Mouse (Mus musculus): ENCODE measurements around the gene Commd2.

Gene Commd2

DNA sequence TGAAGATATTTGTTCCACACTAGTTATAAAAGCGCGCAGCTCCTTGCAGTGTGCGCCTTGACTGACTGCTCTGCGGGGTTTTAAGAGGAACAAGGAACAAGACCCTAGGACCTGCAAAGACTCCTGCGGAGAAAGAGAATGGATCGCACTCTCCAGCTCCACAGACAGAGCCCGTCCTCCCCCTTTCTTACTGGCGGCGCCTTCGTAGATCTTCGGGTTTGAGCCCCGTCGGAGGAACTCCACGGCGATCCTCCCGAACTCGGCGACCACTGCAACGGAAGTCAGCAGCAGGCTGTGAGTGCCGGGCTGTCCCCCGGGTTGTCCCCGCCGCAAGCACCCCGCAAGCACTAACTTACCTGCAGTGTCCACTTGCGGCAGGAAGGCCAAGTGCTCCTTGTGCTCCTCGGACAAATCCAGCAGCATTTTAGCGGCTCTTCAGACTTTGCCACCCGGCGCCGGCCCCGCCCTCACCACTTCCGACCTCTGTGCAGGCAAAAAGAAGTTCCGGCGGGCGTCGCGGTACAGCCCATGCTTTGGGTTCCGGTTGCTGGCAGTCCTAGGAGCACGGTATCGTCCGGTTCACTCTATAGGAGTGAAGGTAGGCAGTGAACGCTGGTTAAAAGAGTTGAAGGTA lies at the start of gene Commd2:
TSS of gene Commd2 (minus strand) at position 485 of the 634 bp plus-strand sequence.
- peak; percentile 92 to 94 for DNase-seq

DNA sequence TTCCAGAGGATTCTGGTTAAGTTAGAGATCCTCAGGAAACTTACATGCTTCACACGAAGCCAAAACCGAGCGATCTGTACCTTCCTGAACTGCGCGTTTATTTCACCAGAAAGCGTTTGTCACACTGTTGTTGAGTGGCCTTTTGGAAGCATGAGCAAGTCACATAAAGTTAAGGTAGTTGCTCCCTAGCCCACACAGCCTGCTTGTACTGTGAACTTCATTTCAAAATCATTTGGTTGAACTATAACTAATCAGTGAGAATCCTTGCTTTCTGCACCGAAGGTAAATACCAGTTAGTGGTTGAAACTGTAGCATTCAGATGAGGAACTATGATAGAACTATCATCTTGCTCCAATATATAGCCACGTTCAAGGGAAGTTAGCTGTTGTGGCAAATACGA lies 45.3 kb upstream of the Commd2 start:
- DNase-seq, result no peak

DNA sequence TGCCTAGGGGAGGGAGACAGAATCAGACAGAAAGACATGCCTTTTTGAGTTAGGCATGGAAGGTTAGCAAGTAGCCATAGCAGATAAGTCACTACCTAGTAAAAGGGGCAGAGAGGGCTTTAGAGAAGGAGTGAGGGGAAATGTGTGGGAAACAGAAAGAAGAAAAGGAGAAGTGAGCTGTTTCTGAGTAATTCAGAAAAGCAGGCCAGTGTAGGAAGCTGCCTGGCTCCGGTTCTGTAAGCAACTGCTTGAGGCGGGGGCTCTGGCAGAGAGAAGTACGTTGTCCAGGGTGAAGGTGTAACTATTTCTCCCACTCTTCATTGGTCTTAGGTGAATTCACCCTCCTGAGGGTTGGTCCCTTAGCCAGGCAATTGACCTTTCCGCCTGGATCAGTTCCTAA lies 44.7 kb upstream of the Commd2 start:
- no peak for DNase-seq

DNA sequence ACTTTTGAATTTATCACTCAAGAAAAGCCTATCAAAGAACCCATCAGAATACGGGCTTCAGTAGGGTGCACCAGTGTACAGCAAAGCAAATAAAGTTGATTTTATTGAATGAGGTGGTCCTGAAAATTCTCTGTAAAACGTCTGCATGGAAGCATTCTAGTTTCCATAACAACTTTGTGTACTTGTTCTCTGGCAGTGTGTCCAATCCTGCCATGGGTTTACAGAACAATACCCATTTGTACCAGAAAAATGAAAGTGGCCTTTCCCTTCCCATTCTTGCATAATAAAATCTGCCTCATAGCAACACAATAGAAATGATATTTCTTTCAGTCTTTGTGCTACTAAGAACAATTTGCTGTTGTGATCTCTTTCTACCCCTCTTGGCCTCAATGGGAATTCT lies 41.2 kb upstream of the Commd2 start, which contains the start of gene Ankub1:
TSS of gene Ankub1 (minus strand) at position 81 of the 400 bp plus-strand sequence.
- no peak for DNase-seq

DNA sequence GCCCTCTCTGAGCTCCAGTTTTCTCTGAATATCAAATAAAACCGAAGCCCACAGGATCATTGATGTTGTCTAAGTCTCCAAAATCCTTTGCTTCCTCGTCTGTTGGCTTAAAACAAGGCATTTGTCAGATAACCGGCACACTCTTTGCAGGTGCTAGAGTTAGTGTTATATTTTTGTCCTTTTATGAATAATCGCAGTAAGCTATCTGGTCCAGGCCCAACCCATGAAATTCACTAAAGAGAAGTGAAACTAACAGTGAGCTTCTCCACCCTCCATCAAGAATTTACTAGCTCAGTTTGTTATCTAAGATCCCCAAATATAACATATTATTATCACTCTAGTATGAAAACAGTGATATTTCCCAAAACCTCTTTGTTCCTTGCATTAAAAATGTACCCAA lies 40.3 kb upstream of the Commd2 start:
- no peak for DNase-seq

DNA sequence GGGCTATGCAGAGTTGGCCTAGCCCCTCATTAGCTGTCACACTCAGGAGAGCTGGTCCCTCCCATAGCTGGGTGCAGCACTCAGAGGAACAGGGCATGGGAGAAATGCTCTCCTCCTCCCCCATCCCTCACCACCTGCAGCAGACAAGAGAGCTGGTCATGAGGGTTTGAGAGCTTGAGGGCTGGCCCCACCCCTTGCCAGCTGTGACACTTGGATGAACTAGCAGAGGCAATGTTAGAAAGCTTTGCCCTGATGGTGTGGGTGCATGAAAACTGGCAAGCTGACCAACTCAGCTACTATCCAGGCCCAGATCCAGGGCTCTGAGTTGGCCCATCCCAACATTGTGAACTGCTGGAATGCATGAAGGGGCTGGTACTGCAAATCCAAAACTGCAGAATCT lies 26.3 kb upstream of the Commd2 start:
- DNase-seq, result no peak

DNA sequence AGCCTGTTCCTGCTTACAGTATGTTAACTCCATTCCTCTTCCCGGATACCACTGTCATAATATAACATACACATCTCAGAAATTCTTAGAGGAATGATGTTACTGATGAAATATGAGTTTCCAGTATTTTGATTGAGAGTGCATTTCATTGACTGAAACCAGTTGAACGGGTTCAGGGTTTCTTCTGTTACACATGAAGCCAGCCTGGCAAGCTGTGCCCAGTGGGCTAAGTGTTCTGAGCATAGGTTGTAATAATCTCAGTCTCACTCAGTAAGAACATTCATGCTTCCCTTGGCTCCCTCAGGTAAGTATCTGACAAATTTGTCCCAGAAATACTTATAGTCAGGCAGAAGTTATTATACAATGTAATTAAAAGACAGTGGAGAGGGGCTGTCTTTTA lies 22.6 kb upstream of the Commd2 start:
- DNase-seq, result no peak

DNA sequence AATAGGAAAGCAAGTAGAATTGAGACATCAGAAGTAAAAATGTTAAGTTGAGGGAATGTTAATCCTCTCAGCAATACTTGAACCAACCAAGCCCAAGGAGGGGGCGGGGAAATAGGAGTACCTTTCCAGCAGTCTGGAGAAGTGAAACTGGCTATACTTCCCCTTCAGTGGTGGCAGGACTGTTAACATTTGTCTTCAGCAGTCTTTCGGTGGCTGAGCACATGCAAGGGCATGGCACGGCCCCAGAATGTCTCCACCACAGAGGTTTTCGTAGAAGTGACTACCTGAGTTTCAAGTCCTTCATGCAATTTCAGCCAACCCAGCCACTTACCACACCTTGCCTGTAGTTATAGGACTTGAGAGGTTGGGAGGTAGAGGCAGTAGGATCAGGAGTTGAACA lies 22.1 kb upstream of the Commd2 start:
- no peak for DNase-seq

DNA sequence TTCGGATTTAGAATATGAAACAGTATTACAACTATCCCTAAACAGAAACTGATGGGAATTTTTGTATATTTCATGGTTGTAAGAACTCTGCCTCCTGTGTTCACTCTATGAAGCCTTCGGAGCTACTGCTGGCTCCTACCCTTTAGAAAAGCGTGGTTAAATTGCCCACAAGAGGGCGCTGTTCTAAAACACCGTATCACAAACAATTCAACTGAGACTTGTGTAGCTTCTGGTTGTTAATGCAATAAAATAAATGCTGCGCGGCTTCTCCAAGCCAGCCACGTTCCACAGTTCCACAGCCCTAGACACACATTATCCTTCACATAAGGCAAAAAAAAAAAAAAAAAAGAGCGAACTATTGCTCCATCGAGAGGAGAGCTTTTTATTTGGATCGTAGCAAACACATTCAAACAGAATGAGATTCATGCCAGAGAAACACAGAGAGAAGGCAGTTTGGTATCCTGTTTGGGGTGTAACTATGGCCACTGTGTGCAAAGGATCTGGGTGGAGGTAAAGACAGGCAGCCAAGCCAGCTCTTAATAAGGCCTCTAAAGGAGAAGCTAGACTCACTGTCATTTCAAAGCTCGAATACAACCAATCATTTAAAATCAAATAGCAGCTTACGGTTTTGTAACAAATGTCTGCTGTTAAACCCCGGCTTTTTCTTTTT lies 15.7 kb upstream of the Commd2 start:
- DNase-seq, result peak; percentile 74 to 80

DNA sequence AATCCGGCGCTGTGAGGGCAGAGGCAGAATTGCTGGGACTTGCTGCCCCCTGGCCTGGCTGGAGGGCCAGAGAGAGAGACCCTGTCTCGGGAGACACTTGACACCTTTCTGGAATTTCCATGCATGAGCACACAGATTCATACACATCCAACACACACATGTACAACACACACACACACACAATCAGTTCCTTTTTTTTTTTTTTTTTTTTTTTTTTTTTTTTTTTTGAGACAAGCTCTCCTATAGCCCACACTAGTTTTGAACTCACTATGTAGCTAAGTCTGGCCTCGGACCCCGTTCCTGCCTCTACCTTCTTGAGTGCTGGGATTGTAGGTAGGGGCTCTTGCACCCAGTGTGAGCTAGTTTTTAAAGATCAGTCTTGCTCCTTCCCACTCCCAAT lies 14.4 kb upstream of the Commd2 start:
- DNase-seq, result no peak

DNA sequence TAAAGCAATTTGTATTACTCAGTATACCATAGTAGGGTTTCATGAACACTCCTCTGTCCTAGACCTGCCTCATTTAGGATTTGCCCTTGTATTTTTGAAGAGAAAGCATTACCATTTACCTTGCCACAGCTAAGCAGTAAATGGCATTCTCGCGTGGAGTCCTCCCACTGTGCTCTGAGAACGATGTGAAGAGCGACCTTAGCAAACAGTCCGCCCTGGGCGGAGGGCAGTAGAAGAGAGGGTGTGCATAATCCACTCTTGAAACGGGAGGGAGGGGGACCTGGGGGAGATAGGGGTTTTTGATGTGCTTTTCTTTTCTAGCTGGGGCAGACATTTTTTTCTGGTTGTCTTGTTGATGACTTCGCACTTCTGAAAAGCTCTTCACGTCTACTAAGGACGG lies 13.2 kb upstream of the Commd2 start:
- no peak for DNase-seq

DNA sequence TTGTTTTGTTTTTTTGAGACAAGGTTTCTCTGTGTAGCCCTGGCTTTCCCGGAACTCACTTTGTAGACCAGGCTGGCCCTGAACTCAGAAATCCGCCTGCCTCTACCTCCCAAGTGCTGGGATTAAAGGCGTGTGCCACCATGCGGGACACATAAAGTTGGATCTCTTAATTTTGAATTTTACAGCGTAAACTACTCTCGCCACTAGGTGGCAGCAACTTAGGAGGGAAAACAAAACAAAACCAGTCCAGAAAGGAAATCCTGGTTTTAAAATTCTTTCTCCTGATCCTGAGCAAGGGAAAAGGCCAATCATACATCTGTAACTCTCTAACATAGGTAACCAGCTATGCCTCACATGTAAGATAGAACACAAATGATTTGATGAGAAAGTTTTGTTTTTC lies 12.2 kb upstream of the Commd2 start:
- peak; percentile 52 to 54 for DNase-seq

DNA sequence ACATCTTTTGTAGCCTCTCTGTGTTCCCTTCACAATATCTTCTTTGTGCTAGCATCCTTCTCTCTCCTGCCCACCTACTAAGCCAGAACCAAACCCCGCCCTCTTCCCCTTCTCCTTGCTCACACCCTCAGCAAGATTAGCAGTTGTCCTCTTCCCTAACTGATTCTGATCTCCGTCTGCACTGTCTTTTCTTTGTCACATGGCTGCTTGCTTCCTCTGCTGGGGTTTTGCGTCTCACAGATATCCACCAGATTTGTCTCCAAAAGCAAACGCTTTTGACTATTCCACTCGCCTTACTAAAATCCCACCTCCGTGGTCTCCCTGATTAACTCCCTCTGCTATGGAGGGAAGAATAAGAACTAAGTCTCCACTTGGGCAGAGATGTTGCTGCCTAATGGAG lies 7.1 kb upstream of the Commd2 start:
- DNase-seq, result no peak

DNA sequence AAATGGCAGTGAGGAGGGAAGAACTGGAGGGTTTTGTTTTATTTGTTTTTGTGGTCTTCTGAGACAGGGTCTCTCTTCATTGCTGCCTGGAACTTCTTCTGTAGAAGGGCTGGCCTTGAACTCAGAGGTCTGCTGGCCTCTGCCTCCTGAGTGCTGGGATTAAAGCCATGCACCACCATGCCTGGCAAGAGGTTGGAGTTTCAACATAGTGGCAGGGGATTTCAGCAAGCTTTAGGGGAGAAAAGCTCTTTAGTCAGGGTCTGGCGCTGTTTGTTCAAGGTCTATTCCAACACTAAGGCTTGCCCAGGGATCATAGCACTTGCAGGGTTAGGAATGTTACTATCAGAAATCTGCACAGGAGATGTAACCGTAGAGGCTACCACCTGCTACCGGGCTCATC lies 2.1 kb upstream of the Commd2 start:
- no peak for DNase-seq

DNA sequence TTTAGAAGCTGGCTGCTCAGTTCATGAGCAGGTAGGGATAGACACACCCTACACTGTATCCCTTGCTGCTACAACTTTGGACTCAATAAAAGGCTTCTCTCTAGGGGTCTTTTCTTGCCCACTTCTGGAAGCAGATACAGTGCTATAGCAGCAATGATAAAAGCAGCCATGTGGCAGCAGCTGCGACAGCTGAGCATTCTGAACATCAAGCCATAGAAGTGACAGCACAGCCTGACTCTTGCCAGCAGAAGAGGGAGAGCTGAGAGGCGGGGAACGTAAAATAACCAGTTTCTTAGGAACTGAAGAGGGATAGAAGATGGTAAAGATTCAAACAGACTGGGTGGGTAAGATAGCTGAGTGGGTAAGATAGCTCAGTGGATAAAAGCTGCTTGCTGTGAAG lies 970 bp upstream of the Commd2 start:
- no peak for DNase-seq

DNA sequence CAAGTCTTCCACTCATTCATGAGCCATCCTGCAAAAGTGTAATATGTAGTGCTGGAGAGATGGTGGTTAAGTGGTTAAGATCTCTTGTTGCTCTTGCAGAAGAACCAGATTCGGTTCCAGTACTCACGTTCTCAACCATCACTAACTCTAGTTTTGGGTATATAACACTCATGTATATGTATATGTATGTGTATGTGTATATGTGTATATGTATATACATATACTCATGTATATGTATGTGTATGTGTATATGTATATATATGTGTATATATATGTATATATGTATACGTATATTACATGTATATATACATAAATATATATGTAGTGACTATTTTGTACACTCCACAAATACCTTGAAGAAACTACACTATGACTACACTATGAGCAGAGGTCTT lies 347 bp upstream of the Commd2 start:
- DNase-seq, result no peak

DNA sequence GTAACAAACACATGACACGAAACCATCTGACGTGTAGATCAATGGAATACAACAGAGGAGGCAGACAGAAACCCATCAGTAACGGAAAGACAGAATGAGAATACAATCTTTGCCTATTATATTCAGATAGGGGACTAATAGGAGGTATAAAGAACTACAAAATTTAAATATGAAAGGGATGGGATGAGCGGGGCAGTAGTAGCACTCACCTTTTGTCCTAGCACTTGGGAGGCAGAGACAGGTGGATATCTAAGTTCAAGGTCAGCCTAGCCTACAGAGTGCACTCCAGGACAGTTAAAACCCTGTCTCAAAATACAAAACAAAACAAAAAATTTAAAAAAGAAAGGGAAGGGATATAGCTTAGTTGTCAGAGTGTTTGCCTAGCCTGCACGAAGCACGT lies 8.3 kb downstream of the Commd2 start:
- no peak for DNase-seq

DNA sequence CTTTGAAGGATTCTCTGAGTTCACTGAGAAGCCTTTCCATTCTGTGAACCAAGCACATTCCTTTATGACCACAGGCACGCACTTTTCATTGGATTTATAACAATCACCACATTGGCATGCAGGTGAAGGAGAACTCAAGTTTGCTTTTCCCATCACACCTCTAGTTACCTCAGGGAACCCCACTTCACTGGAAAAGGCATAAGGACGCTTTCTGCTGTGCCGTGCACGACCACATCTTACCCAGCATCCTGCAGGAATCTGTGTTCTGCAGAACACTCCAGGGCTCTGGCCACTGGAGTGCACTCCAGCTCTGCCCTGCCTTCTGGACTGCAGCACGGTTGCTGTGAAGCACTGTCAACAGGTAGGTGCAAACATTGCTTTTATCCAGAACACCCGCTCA lies 13.9 kb downstream of the Commd2 start:
- DNase-seq, result no peak

DNA sequence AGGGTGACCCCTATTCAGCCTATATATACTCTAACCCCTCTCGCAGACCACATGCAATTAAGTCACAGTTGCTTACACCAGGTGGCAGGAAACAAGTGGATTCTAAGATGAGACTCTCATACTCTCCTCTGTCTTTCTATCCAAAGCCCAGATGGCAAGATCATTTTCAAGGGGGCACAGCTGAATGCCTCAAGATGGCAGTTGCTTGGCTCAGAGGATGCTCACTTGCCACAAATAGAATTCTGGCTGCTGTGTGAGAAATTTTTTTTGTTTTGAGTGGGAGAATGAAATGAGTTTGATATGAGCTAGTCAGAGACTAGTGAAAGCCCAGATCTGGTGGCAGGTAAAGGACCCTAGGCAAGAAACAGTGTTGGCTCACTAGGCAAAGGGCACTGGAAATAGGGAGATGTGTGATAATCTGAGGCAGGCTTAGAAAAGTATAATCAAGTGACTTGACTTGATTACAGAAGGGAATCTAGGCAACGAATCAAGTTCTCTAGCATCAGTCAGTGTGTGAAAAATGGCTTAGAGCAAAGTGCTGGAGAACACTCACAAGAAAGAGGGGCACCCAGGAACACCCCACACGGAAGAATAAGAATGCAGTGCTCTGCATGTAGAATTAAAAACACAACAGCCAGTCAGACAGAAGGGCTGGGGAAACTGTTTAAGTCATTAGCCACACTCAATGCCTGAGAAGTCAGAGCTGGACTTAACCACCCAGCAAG lies 16.6 kb downstream of the Commd2 start:
- no peak for DNase-seq

DNA sequence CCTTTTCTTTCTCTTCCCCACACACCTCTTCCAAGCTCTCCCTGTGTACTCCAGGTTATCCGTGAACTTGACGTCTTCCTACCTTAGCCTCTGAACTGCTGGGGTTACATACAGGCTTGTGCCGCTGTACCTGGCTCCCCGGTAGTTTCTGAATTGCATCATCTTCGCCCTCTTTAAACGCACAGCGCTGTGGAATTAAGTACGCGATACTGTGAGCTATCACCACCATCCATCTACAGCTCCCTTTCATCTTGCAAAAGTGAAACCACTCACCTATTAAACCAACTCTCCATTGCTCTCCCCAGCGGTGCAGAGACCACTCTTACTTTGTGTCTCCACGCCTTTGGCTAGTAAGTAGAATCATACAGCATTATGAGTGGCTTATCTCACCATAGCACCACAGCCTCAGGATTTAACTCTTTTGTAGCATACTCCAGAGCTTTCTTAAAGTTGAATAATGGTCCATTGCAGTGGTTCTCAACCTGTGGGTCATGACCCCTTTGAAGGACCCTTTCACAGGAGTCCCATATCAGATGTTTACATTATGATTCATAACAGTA lies 24.5 kb downstream of the Commd2 start:
- DNase-seq, result no peak

DNA sequence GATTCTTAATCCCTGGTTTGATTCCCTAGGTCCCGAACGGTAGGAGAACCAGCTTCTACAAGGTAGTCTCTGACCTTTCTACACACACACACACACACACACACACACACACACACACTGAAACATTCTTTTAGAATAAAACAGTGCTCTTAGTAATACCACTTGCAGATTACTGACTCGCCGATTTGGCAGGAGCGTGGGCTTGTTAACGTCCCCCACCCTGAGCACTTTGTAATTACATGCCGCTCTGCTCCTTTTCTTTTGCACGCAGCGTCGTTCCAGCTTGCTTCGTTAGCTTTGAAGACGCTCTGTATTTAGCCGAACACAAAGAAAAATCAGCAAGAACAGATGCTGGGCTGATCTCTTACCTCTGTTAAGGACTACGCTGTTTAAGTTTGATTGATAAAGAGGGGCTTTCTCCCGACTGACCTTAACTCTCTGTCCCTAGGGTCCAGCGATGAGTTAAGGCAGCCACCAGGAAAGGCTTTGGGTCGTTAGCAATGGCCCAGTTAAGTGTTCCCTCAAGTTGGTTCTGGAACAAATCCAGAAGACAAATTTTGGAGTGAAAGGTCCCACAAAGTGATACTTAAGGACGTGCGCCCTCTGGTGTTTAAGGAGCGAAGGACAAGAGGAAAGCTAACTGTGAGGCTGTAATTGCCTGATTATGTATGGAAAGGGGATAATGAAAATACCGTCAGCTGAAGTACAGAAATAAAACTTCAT lies 26.1 kb downstream of the Commd2 start:
- peak; percentile 87 for DNase-seq

DNA sequence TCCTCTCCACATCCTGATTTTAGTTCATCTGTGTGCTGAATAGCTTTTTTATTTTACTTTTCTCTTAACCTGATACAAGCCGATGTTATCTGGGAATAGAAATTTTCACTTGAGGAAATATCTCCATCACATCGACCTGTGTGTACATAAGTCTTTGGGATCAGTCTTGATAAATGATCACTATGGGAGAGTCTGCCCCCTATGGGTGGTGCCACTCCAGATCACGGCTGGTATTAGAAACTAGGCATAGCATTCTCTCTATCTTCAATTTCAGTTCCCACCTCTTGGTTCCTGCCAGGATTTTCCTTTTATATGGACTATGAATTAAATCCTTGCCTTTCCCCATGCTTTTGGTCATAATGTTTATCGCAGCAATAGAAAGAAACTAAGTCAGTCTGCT lies 31.8 kb downstream of the Commd2 start:
- peak; percentile 36 to 40 for DNase-seq

DNA sequence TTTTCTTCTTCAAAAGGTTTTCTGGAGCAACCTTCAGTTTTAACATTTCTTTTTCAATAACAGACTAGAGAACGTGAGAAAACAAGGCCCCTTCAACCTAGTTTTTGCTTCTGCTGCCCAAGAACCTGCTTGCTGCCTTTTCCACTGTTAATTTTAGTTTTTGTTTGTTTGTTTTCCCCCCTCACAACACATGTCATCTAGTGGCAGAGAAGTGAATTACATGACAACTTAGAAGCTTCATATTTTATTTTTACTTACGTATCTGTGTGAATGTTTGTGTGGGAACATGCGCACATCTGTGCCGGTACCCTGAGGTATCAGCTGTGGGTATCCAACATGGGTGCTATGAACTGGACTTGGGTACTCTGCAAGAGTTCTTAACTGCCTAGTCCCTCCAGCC lies 35.9 kb downstream of the Commd2 start:
- DNase-seq, result no peak

Data from kidney, postnatal 4 days (tissue).